Mouse (Mus musculus): ENCODE results near the gene Tspo.

DNA sequence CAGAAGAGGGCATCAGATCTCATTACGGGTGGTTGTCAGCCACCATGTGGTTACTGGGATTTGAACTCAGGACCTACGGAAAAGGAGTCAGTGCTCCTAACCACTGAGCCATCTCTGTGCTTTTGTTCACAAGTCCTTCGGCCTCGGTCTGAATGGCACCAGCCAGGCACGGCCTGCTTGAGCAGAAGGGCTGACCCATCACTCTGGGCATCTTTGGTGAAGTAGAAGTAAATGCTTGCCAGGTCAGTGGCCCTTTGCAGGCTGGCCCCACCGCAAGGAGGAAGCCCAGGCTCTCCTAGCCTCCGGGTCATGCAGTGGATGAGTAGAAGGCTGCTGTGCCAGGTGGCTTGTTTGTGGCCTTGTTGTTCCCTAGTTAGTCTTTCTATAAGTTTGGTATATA, 40.0 kb downstream of the Tspo start:
- TF ChIP-seq CTCF (IDR thresholded peaks at IDR 0.05; ENCODE audit: extremely low read depth, insufficient read length, insufficient replicate concordance, low read depth, low read length) (no peak), POLR2A (IDR thresholded peaks at IDR 0.05; ENCODE audit: low read depth, low read length) (no peak)
